In genomic region chr17:90999667-91000154, GRCm38 (mm10) we compare ENCODE assay signal across 9 mouse cellular contexts.
DNase-seq lines count a peak whose midpoint lies in the region; ATAC-seq and TF ChIP-seq lines count a peak whose summit lies in the region.
"Had no signal": no experiment of that assay in that cellular context is flagged by ENCODE, and none has a peak within 500 bp of the region (broad histone marks: within the 10 kb centered on the region; RNA-seq: fewer than 3 reads in every experiment).

No protein-coding gene starts in this region.

- H3K4me1 ChIP-seq in forebrain, postnatal 0 days (ENCODE audit: insufficient read depth), result no peaks in the 10 kb centered on the region; the same call in none of the 2 replicates

- H3K27ac ChIP-seq in forebrain, postnatal 0 days (ENCODE audit: low read depth, low read length), result peak overlapping the region; percentile 42; the same call in 1 of the 2 replicates
- H3K27ac ChIP-seq in left cerebral cortex, adult 2 months, result peak overlapping the region; percentile 73

- no peak for TF ChIP-seq CTCF in forebrain, postnatal 0 days (IDR thresholded peaks at IDR 0.05; ENCODE audit: low read depth)
- TF ChIP-seq CTCF in left cerebral cortex, adult 2 months (IDR thresholded peaks at IDR 0.05), result no peak

- H3K27me3 ChIP-seq in forebrain, postnatal 0 days (ENCODE audit: insufficient read depth, low read length), result no peaks in the 10 kb centered on the region

- H3K9ac ChIP-seq in forebrain, postnatal 0 days, result no peak overlapping the region

- no peak overlapping the region for H3K4me3 ChIP-seq in forebrain, postnatal 0 days (ENCODE audit: low read depth, low read length)
- no peak overlapping the region for H3K4me3 ChIP-seq in left cerebral cortex, adult 2 months

- intact Hi-C loops in left cerebral cortex, adult 2 months (cut with DNase I), result loop anchor here (5.0 to 10.0 kb wide), 2 partner anchors 88 to 105 kb away; no protein-coding TSS in a partner anchor

- WGBS in forebrain, postnatal 0 days, result 22% methylated on average over 4 of the region's 4 CpGs

- no peak overlapping the region for H3K4me2 ChIP-seq in forebrain, postnatal 0 days (ENCODE audit: low read depth)

- peak; percentile 51 to 59 for DNase-seq in heart, adult 9 months (ENCODE audit: low spot score in 2 of 2)
- no peak for DNase-seq in heart, postnatal 4 days
- peak; percentile 83 for DNase-seq in cerebellum, adult 11-12 months
- DNase-seq in forebrain, postnatal 0 days, result peak; percentile 52
- peak in 1 of 2 experiments; percentile 22 for DNase-seq in left cerebral cortex, adult 2 months (ENCODE audit: extremely low spot score in 1 of 2, low spot score in 2 of 2)
- DNase-seq in kidney, postnatal 14 days, result no peak
- no peak for DNase-seq in thymus, postnatal 25 days
- DNase-seq in T-cell, adult 2 months (ENCODE audit: low spot score), result no peak
- DNase-seq: kidney, adult 8-10 months had no signal

- ATAC-seq in forebrain, postnatal 0 days, result peak; percentile 78

- H3K9me3 ChIP-seq in forebrain, postnatal 0 days (ENCODE audit: low read length), result no peaks in the 10 kb centered on the region

- H3K36me3 ChIP-seq in forebrain, postnatal 0 days (ENCODE audit: insufficient read depth), result no peaks in the 10 kb centered on the region

Comparison
In these comparisons a context has a peak if more than half of its experiments do, and no peak if none do; other contexts are left out.
1. DNase-seq: peak in heart, adult 9 months (2 of 2), cerebellum, adult 11-12 months (single experiment) and forebrain, postnatal 0 days (single experiment); none in heart, postnatal 4 days (single experiment), kidney, postnatal 14 days (single experiment), thymus, postnatal 25 days (single experiment) and T-cell, adult 2 months (single experiment).